Mouse (Mus musculus) G1E-ER4 (cell line): ENCODE data around the gene Moap1. TPM values are rescaled to one million over a fixed set of nuclear protein-coding genes. Genes with fewer than 3 reads are reported as not detected.

Source experiments
- GATA1 ChIP-seq: IDR thresholded peaks from one replicate; pipeline ENCODE4 v1.8.0; 2012; ENCODE audit warnings: low read length, inconsistent platforms
- polyA plus RNA-seq: library from polyadenylated mRNA; stranded (reverse); fragments of >175 nt; gene quantifications from 2 replicates; pipeline ENCODE4 v1.2.3, GENCODE M21; 2012

The Moap1 gene
- polyA plus RNA-seq, 1 experiment, result 2.4 TPM

GRCm38 (mm10) chr12:102702356-102703110 lies 40.9 kb downstream of the Moap1 start:
- no peak for TF ChIP-seq GATA1

GRCm38 (mm10) chr12:102701691-102702207 lies 41.7 kb downstream of the Moap1 start:
- no peak for TF ChIP-seq GATA1

- TF ChIP-seq GATA1, result no peak
Observed at GRCm38 (mm10) chr12:102700453-102700852, 43.0 kb downstream of the Moap1 start.

- no peak for TF ChIP-seq GATA1
Observed at GRCm38 (mm10) chr12:102699156-102699555, 44.3 kb downstream of the Moap1 start.

GRCm38 (mm10) chr12:102698089-102698684 lies 45.3 kb downstream of the Moap1 start:
- no peak for TF ChIP-seq GATA1

- no peak for TF ChIP-seq GATA1
Observed at GRCm38 (mm10) chr12:102697381-102697780, 46.1 kb downstream of the Moap1 start.

- TF ChIP-seq GATA1, result no peak
Observed at GRCm38 (mm10) chr12:102696635-102697354, 46.7 kb downstream of the Moap1 start.

- no peak for TF ChIP-seq GATA1
Observed at GRCm38 (mm10) chr12:102695369-102696239, 47.9 kb downstream of the Moap1 start.

Other genes starting within 250 kb of the Moap1 start
- gene Chga, start 188.7 kb downstream of the Moap1 start, polyA plus RNA-seq, result not detected in 2 replicates
- 3.1 and 5.0 TPM in 2 replicates for gene Itpk1, start 38.7 kb downstream of the Moap1 start, polyA plus RNA-seq
- 2.0 and 2.9 TPM in 2 replicates for gene Tmem251, start 101 bp upstream of the Moap1 start, polyA plus RNA-seq
- 3.3 and 7.3 TPM in 2 replicates for gene Gm28051, start 14.1 kb upstream of the Moap1 start, polyA plus RNA-seq
- 10.4 and 15.7 TPM in 2 replicates for gene Gon7, start 14.1 kb upstream of the Moap1 start, polyA plus RNA-seq
- 32.6 and 47.1 TPM in 2 replicates for gene Ubr7, start 14.3 kb upstream of the Moap1 start, polyA plus RNA-seq
- 3.0 and 3.3 TPM in 2 replicates for gene Gm20604, start 15.0 kb upstream of the Moap1 start, polyA plus RNA-seq
- 2.9 and 3.3 TPM in 2 replicates for gene Btbd7, start 134.8 kb upstream of the Moap1 start, polyA plus RNA-seq
- not detected in 2 replicates for gene Cox8c, start 155.7 kb upstream of the Moap1 start, polyA plus RNA-seq
- not detected in 2 replicates for gene Unc79, start 205.2 kb upstream of the Moap1 start, polyA plus RNA-seq